ENCODE assay signal across 19 mouse cellular contexts in genomic region chr6:142952361-142952954, GRCm38 (mm10). TPM values are rescaled to one million over a fixed set of nuclear protein-coding genes. Genes with fewer than 3 reads are reported as not detected.
DNase-seq lines count a peak whose midpoint lies in the region; ATAC-seq and TF ChIP-seq lines count a peak whose summit lies in the region.
"Had no signal": no experiment of that assay in that cellular context is flagged by ENCODE, and none has a peak within 500 bp of the region (broad histone marks: within the 10 kb centered on the region; RNA-seq: fewer than 3 reads in every experiment).

No protein-coding gene starts in this region.

- no peak for TF ChIP-seq CTCF in spleen, adult 2 months (IDR thresholded peaks at IDR 0.05; ENCODE audit: extremely low read depth, insufficient read depth, insufficient read length, insufficient replicate concordance)

- H3K27me3 ChIP-seq in spleen, adult 2 months (ENCODE audit: control insufficient read depth, insufficient read depth, low read length) = no peaks in the 10 kb centered on the region
- peaks cover 14% of the 10 kb centered on the region for H3K27me3 ChIP-seq in megakaryocyte, embryonic 14.5 days (replicated peaks)
- no peaks in the 10 kb centered on the region for H3K27me3 ChIP-seq in limb, embryonic 10.5 days (ENCODE audit: low read depth, poor library complexity, severe bottlenecking)
- H3K27me3 ChIP-seq: forebrain, embryonic 12.5 days; neural tube, embryonic 12.5 days had no signal

- 29% methylated on average over 7 of the region's 7 CpGs for WGBS in spleen, adult 2 months
- WGBS in limb, embryonic 10.5 days = 87% methylated on average over 7 of the region's 7 CpGs

- H3K4me3 ChIP-seq in spleen, adult 2 months (ENCODE audit: extremely low read depth, insufficient read depth, insufficient read length) = no peak overlapping the region
- peak overlapping the region; percentile 64 for H3K4me3 ChIP-seq in megakaryocyte, embryonic 14.5 days (replicated peaks)
- no peak overlapping the region for H3K4me3 ChIP-seq in limb, embryonic 10.5 days
- H3K4me3 ChIP-seq: forebrain, embryonic 12.5 days; heart, embryonic 10.5 days; neural tube, embryonic 12.5 days had no signal

- ATAC-seq in CD4-positive, CD25-positive, alpha-beta regulatory T cell, adult 4 months = peak; percentile 18
- no peak for ATAC-seq in megakaryocyte-erythroid progenitor cell, adult 5-6 weeks (replicated peaks; ENCODE audit: low FRiP score, low TSS enrichment, poor library complexity, severe bottlenecking)

- H3K4me1 ChIP-seq in spleen, adult 2 months (ENCODE audit: control insufficient read depth, insufficient read depth, insufficient read length) = no peaks in the 10 kb centered on the region; the same call in none of the 2 replicates
- H3K4me1 ChIP-seq in megakaryocyte, embryonic 14.5 days = peaks cover 38% of the 10 kb centered on the region
- no peaks in the 10 kb centered on the region for H3K4me1 ChIP-seq in limb, embryonic 10.5 days

- DNase-seq in spleen, adult 2 months (ENCODE audit: low read depth in 1 of 2, low spot score in 2 of 2) = no peak
- DNase-seq in spleen, adult 12 weeks (ENCODE audit: low spot score) = no peak
- peak; percentile 32 for DNase-seq in c-Kit-positive CD71-negative TER-119-negative erythroid progenitor cells, embryonic 14.5 days (ENCODE audit: low read depth)
- DNase-seq in cerebellum, adult 9-11 months = no peak
- DNase-seq in limb, embryonic 10.5 days (ENCODE audit: low spot score) = no peak
- DNase-seq: B cell, adult 2 months; gastrocnemius, postnatal 14 days; heart, postnatal 14 days; layer of hippocampus, postnatal 36 days; liver, postnatal 0 days; lung, postnatal 10 days had no signal

- no peak for TF ChIP-seq POLR2A in spleen, adult 2 months (IDR thresholded peaks at IDR 0.05; ENCODE audit: low read depth, low read length)

- H3K36me3 ChIP-seq in spleen, adult 2 months (ENCODE audit: control insufficient read depth, insufficient read depth, low read length) = no peaks in the 10 kb centered on the region
- no peaks in the 10 kb centered on the region for H3K36me3 ChIP-seq in megakaryocyte, embryonic 14.5 days (replicated peaks; ENCODE audit: low read length)
- no peaks in the 10 kb centered on the region for H3K36me3 ChIP-seq in limb, embryonic 10.5 days
- H3K36me3 ChIP-seq: forebrain, embryonic 12.5 days; G1E; heart, embryonic 10.5 days; neural tube, embryonic 12.5 days had no signal

- no peaks in the 10 kb centered on the region for H3K9me3 ChIP-seq in megakaryocyte, embryonic 14.5 days
- H3K9me3 ChIP-seq in limb, embryonic 10.5 days (replicated peaks) = no peaks in the 10 kb centered on the region
- H3K9me3 ChIP-seq: forebrain, embryonic 12.5 days; G1E; heart, embryonic 10.5 days; neural tube, embryonic 12.5 days had no signal

- peak overlapping the region; percentile 10; the same call in 1 of the 2 replicates for H3K27ac ChIP-seq in spleen, adult 2 months (ENCODE audit: insufficient read depth, low read length)
- no peak overlapping the region for H3K27ac ChIP-seq in limb, embryonic 10.5 days
- H3K27ac ChIP-seq: forebrain, embryonic 12.5 days; heart, embryonic 10.5 days; hindbrain, embryonic 14.5 days; neural tube, embryonic 12.5 days had no signal

RNA-seq across cellular contexts. Expression of gene St8sia1, which starts 11.8 kb away (rescaled TPM):
- polyA plus RNA-seq in spleen, adult 2 months (2012; rRNA removed) = 1.9 and 2.5 TPM in 2 replicates
- polyA plus RNA-seq in CD4-positive, CD25-positive, alpha-beta regulatory T cell, adult 4 months (2017; shearing (Covaris generic)) = 10 to 100 TPM; 11.2 to 12.4 TPM
- 0.04 and 0.17 TPM in 2 replicates for polyA plus RNA-seq in megakaryocyte, embryonic 14.5 days (2012; ENCODE audit: insufficient read depth, low replicate concordance)
- 0.73 and 0.91 TPM in 2 replicates for polyA plus RNA-seq in limb, embryonic 10.5 days (2016; fragmentation: Nextera tagmentation; extraction: Ambion mirVana)
- total RNA-seq in megakaryocyte-erythroid progenitor cell, adult 5-6 weeks (2014; fragmentation: Nextera tagmentation) = 1.1 TPM in 1 of 2 replicates, not detected in the other
- not detected in 2 replicates for total RNA-seq in megakaryocyte-erythroid progenitor cell, adult 5-6 weeks (2017)
- polyA plus RNA-seq: G1E had no signal
